Mouse (Mus musculus) cerebellum, adult 2 months (tissue): Measurements from ENCODE around the gene Cdc25b. TPM values are rescaled to one million over a fixed set of nuclear protein-coding genes. Genes with fewer than 3 reads are reported as not detected.
A peak's percentile ranks its signal among the peaks of the same experiment; 100 is the strongest.

Experiments
- DNase-seq, 2 experiments: peaks; one replicate each; pipeline ENCODE4 v3.0.0; 2021
- H3K27ac ChIP-seq: fragments of 200-500 bp; 2 replicates; pipeline ENCODE4 v1.5.1; 2012; ENCODE audit warnings: low read length, control low read depth, inconsistent platforms; ENCODE audit not compliant: insufficient read depth
- H3K27me3 ChIP-seq: fragments of 200-500 bp; 2 replicates; pipeline ENCODE4 v1.6.1; 2012; ENCODE audit warnings: inconsistent platforms, mild to moderate bottlenecking, low read length, moderate library complexity; ENCODE audit not compliant: control insufficient read depth, insufficient read depth
- H3K4me1 ChIP-seq: fragments of 200-500 bp; 2 replicates; pipeline ENCODE4 v1.6.1; 2011; ENCODE audit warnings: low read length; ENCODE audit not compliant: control insufficient read depth, insufficient read depth
- H3K4me3 ChIP-seq: fragments of 200-500 bp; replicated peaks from 2 replicates; pipeline ENCODE3; 2011; ENCODE audit warnings: mild to moderate bottlenecking, low read depth, low read length, control low read depth; ENCODE audit not compliant: insufficient read depth
- CTCF ChIP-seq: fragments of 200-500 bp; IDR thresholded peaks from 2 replicates; pipeline ENCODE4 v1.5.1; 2011; ENCODE audit warnings: low read depth, mild to moderate bottlenecking, control low read depth, low read length, moderate library complexity, borderline replicate concordance; ENCODE audit not compliant: insufficient read depth
- POLR2A ChIP-seq: fragments of 200-500 bp; IDR thresholded peaks from 2 replicates; pipeline ENCODE4 v1.6.1; 2011; ENCODE audit warnings: low read length, control low read depth, borderline replicate concordance; ENCODE audit not compliant: insufficient read depth
- WGBS: fragments of 180-500 bp; shearing (Covaris S2); methylation state at CpG from one replicate; pipeline ENCODE4 v1.1.7; 2018; 5-methylcytosine and 5-hydroxymethylcytosine counted together
- polyA plus RNA-seq: library from polyadenylated mRNA; depleted of rRNA; stranded (reverse); fragments of >200 nt; gene quantifications from 2 replicates; pipeline ENCODE4 v1.2.3, GENCODE M21; 2012; rRNA removed

Gene Cdc25b
- polyA plus RNA-seq = 25.7 and 26.4 TPM in 2 replicates

DNA sequence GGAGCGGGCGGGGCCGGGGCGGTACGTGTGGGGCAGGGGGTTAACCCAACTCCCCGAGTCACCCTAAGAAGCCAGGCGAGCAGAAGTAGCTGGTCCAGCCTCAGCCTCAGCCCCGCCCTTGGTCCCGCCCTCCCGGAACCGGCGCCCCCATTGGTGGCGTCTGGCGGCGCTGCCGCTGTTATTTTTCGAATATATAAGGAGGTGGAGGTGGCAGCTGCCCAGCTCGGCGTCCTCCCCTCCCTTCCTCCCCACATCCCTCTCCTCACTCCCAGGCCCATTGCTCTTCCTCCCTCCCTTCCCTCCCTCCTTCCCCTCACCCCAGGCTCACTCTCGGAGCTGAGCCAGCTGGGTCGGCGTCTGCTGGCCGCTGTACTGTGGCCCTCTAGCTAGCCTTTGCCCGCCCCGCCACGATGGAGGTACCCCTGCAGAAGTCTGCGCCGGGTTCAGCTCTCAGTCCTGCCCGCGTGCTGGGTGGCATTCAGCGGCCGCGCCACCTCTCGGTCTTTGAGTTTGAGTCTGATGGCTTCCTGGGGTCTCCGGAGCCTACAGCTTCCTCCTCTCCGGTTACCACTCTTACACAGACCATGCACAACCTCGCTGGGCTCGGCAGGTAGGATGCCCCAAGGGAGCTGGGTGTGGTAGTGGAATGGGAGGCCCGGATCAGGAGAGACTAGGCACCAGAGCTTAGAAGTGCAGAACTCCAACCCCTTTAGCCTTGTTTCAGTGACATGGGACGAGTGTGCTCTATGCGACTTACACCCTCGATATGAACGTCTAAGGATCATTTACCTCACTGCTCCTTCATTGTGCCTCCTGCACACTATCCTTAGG, at the start of gene Cdc25b, which contains the start of gene Spef1:
Gene Cdc25b (plus strand): TSS at position 179 of the 831 bp plus-strand sequence.
Gene Spef1 (minus strand): TSS at position 512 of the 831 bp plus-strand sequence.
- 1% methylated on average over 43 of the region's 43 CpGs for WGBS
- H3K4me1 ChIP-seq = peaks cover 6% of the 10 kb centered on the region; the same call in 1 of the 2 replicates
- H3K27me3 ChIP-seq = no peaks in the 10 kb centered on the region
- peak within 1 kb of the TSS; percentile 92 for H3K4me3 ChIP-seq
- TF ChIP-seq CTCF (no peak), POLR2A (peak; percentile 41; the same call in 1 of the 2 replicates)
- H3K27ac ChIP-seq = peak within 1 kb of the TSS; percentile 52
- DNase-seq = peak; percentile 86

DNA sequence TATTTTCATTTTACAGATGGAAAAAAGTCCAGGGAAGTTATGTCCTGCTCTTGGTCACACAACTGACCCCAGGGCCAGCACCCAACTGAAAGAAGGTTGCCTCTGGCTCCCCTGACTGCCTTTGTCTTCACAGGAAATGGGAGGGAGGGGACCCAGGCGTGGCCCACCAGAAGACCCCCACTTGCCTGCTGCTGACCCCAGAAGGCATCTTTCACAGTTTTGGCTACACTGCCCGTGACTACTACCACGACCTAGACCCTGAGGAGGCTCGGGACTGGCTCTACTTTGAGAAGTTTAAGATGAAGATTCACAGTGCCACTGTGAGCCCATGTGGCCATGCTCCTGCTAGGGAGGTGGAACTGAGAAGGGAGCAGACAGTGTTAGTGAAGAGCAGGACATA, 48.5 kb upstream of the Cdc25b start:
- WGBS = 79% methylated on average over 4 of the region's 4 CpGs

DNA sequence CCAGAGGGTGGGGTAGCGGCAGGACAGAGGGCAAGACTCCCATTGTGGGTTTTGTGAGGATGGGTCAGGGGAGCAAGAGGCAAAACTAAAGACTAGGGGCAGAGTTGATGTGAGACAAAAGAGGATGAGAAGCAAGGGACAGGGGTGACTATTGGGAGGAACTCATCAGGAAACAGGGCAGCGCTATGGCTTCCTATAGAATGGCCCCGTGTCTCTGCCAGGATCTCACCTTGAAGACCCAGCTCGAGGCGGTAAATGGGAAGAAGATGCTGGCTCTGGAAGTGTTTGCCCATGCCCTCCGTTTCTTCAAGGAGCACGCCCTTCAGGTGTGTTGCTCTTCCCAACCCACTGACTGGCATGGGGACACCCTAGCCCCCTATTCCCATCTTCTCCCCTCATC, 48.0 kb upstream of the Cdc25b start:
- DNase-seq = no peak
- Histone ChIP-seq H3K27me3 (no peaks in the 10 kb centered on the region), H3K4me3 (no peak overlapping the region), H3K27ac (no peak overlapping the region), H3K4me1 (no peaks in the 10 kb centered on the region)
- 84% methylated on average over 7 of the region's 7 CpGs for WGBS
- TF ChIP-seq POLR2A = no peak
- no peak for TF ChIP-seq CTCF

More for the DNA sequence above, 48.5 kb upstream of the Cdc25b start:
- TF ChIP-seq POLR2A (no peak), CTCF (no peak)
- H3K4me1 ChIP-seq = no peaks in the 10 kb centered on the region
- no peaks in the 10 kb centered on the region for H3K27me3 ChIP-seq
- no peak for DNase-seq
- H3K4me3 ChIP-seq = no peak overlapping the region
- H3K27ac ChIP-seq = no peak overlapping the region

DNA sequence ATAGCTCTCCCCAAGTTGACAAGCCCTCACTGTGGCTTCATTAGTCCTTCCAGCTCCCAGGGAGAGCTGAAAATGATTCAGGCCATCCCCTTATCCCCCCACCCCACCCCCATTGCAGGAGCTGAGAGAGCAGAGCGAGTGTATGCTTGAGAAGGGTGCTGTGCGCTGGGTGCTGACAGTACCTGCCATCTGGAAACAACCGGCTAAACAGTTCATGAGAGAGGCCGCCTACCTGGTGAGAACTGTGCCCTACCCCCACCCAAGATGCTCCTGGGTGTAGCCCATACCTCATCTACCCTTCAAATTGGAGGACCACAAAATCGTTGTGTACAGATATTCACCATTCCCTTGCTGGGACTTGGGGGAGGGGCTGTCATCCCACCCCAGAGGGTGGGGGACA, 47.5 kb upstream of the Cdc25b start:
- no peaks in the 10 kb centered on the region for H3K27me3 ChIP-seq
- no peak overlapping the region for H3K27ac ChIP-seq
- WGBS = 84% methylated on average over 5 of the region's 5 CpGs
- TF ChIP-seq POLR2A = no peak
- no peak for TF ChIP-seq CTCF
- no peak overlapping the region for H3K4me3 ChIP-seq
- H3K4me1 ChIP-seq = no peaks in the 10 kb centered on the region
- no peak for DNase-seq

DNA sequence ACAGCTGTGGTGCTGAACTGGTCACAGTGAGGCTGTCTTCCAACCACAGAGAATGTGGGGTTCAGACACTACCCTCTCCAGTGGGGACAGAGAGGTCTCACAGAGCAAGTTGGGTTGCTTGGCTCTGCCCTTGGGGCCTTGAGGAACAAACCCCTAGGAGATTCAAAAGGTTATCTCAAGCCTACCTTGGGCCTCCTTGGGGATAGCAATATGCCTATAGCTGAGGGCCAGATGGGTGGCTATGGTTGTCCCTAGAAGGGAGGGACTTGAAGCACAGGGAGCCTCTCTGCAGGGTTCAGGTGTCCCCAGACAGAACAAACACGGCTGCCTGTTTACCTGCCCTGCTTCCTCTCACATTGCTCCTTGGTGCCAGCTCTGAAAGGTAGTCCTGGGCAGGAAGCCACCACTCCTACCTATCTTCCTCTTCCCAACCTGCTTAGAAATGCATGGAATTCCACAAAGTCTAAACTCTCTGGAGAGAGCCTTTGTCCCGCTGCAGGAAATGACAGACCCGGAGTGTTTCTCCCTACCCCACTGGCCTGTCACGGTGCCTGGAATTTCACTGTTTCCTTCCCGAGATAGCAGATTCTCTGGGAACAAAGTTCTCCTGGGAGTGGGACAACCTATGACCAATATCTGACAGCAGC, 46.7 kb upstream of the Cdc25b start:
- Histone ChIP-seq H3K4me3 (no peak overlapping the region), H3K27ac (no peak overlapping the region), H3K4me1 (no peaks in the 10 kb centered on the region), H3K27me3 (no peaks in the 10 kb centered on the region)
- WGBS = 52% methylated on average over 5 of the region's 5 CpGs
- TF ChIP-seq CTCF (no peak), POLR2A (no peak)
- no peak for DNase-seq

DNA sequence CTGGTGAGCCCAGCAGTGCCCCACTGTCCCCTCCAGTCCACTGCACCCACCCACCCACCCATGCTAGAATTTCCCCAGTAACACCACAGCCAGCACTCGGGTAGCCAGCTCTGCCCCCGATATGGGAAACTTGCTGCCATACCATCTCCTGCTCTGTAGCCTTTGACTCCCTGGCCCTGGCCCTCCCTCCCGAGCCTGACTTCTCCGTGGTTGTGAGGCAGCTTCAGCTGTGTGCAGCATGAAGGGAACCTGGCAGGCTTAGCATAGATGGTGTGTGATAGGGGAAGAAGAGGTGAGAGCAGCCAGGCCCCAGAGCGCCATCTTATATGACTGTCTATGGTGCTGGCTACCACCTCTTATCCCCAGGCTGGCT, 46.2 kb upstream of the Cdc25b start:
- 60% methylated on average over 5 of the region's 5 CpGs for WGBS
- no peak overlapping the region for H3K27ac ChIP-seq

DNA sequence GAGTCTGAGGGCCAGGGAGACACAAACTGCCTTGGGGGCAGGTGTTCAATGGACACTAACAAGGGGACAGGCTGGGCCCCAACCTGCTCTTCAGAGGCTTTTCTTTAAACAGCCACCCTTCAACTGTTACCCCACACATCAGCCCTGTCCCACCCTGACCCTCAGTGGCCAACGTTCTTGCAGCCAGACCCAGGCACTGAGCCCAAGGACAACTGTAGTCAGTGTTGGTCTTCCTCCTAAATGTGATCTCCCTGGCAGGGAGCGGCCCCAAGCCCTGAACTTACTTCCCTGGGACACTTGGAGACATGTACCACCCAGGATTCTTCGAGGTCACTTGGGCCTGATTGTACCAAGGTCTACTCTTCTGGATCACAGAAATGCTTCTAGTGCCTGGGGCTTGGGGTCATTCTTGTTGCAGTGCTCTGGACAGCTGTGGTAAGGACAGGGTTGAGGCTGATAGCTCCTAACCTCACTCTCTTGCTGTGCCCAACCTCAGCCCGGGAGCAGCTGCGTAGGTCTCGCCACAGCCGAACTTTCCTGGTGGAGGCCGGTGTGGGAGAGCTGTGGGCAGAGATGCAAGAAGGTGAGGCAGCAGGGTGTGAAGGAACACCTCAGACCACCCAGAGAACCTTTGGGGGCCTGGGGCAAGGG, 45.3 kb upstream of the Cdc25b start:
- no peak overlapping the region for H3K4me3 ChIP-seq
- H3K27ac ChIP-seq = no peak overlapping the region
- TF ChIP-seq CTCF (no peak), POLR2A (no peak)
- H3K27me3 ChIP-seq = no peaks in the 10 kb centered on the region
- WGBS = 89% methylated on average over 8 of the region's 8 CpGs
- H3K4me1 ChIP-seq = no peaks in the 10 kb centered on the region
- DNase-seq = no peak

More for the DNA sequence above, 46.2 kb upstream of the Cdc25b start:
- TF ChIP-seq CTCF = no peak
- TF ChIP-seq POLR2A = no peak
- no peak overlapping the region for H3K4me3 ChIP-seq
- H3K27me3 ChIP-seq = no peaks in the 10 kb centered on the region
- H3K4me1 ChIP-seq = no peaks in the 10 kb centered on the region
- no peak for DNase-seq
